Mouse (Mus musculus) bone marrow macrophage, adult 2 months (primary cell): ENCODE results near the gene Ntf3.

Experiments
- CTCF ChIP-seq: IDR thresholded peaks from 2 replicates; pipeline ENCODE4 v1.5.1; 2012; ENCODE audit warnings: low read depth, mild to moderate bottlenecking, low read length, moderate library complexity
- POLR2A ChIP-seq: IDR thresholded peaks from 2 replicates; pipeline ENCODE4 v1.6.1; 2012; ENCODE audit warnings: mild to moderate bottlenecking, low read depth, low read length, borderline replicate concordance

DNA sequence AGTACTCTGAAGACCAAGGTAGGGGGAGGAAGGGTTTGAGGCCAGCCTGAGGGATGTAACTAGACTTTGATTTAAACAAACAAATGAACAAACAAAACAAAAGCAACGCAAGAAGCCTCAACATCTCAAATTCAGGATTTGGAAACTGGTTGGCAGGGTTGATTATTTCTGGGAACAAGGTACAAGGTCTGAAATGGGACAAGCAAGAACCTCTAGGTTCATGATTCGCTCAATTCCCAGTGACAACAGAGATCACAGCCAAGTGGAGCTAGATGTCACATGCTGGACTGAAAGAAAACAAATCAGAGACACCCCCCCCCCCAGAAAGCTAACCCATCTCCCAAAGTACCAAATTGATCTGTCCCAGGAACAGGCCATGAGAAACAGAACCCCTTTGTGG lies 57.9 kb downstream of the Ntf3 start:
- TF ChIP-seq CTCF (no peak), POLR2A (no peak)
